In the genomic region with DNA sequence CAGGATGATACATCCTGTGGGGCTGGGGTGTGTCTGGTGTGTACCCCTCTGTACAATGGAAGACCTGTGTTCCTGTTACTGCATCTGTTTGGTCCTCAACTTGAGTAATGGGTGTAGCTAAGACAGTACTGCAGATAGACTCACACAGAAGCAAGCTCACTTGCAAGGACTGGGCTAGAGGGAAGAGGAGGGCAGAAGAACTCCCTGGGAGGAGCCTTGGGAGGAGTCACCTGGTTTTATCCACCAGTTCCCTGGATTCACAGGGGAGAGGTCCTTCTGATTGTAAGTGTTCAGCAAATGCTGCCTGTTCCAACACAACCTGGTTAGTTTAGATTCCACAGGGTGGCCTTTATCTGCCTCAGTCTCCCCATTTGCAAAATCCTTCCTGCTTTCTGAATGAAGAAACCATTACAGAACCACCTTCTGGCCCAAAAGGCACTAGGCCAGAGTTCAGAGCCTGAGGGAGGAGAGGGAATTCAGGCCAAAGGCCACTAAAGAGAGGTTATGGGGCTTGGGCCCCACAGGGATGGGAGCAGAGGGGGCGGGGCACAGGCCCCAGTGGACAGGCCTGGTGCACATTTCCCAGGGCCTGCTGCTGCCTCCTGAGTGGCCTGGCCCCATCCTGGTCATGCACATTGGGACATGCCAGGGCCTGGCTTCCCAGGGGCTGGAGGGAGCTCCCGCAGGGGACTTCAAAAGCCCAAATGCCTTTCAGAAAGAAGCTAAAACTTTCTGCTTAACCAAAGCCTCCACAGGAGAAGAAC, we compare ENCODE assay signal across 10 mouse cellular contexts. TPM values are rescaled to one million over a fixed set of nuclear protein-coding genes. Genes with fewer than 3 reads are reported as not detected.
DNase-seq lines count a peak whose midpoint lies in the region; ATAC-seq lines count a peak whose summit lies in the region.
"Had no signal": no experiment of that assay in that cellular context is flagged by ENCODE, and none has a peak within 500 bp of the region (broad histone marks: within the 10 kb centered on the region; RNA-seq: fewer than 3 reads in every experiment).

No protein-coding gene starts in this region.

- peaks cover 2% of the 10 kb centered on the region; the same call in 1 of the 2 replicates for H3K27me3 ChIP-seq in kidney, embryonic 14.5 days (ENCODE audit: control insufficient read depth, insufficient read depth, low read length)
- no peaks in the 10 kb centered on the region for H3K27me3 ChIP-seq in forebrain, embryonic 15.5 days
- no peaks in the 10 kb centered on the region for H3K27me3 ChIP-seq in midbrain, embryonic 11.5 days (ENCODE audit: control insufficient read depth, insufficient read depth, low read length)

- ATAC-seq in kidney, embryonic 14.5 days (ENCODE audit: low FRiP score, low TSS enrichment), result no peak
- ATAC-seq in forebrain, embryonic 15.5 days (replicated peaks), result no peak
- peak; percentile 75 for ATAC-seq in midbrain, embryonic 11.5 days (ENCODE audit: low FRiP score)

- 36% methylated on average over 2 of the region's 2 CpGs for WGBS in kidney, embryonic 14.5 days
- 8% methylated on average over 2 of the region's 2 CpGs for WGBS in forebrain, embryonic 15.5 days
- WGBS in midbrain, embryonic 11.5 days, result 0% methylated on average over 2 of the region's 2 CpGs

- H3K9ac ChIP-seq in kidney, embryonic 14.5 days (ENCODE audit: low read depth, low read length), result no peak overlapping the region
- no peak overlapping the region for H3K9ac ChIP-seq in forebrain, embryonic 15.5 days (replicated peaks)
- no peak overlapping the region for H3K9ac ChIP-seq in midbrain, embryonic 11.5 days (ENCODE audit: low read length)

- H3K9me3 ChIP-seq in kidney, embryonic 14.5 days (ENCODE audit: control insufficient read depth, low read length), result no peaks in the 10 kb centered on the region
- H3K9me3 ChIP-seq in forebrain, embryonic 15.5 days, result no peaks in the 10 kb centered on the region
- no peaks in the 10 kb centered on the region for H3K9me3 ChIP-seq in midbrain, embryonic 11.5 days (ENCODE audit: control insufficient read depth, low read length)

- H3K4me2 ChIP-seq in kidney, embryonic 14.5 days (replicated peaks; ENCODE audit: low read depth, low read length), result no peak overlapping the region
- H3K4me2 ChIP-seq in forebrain, embryonic 15.5 days (replicated peaks), result no peak overlapping the region
- H3K4me2 ChIP-seq in midbrain, embryonic 11.5 days, result no peak overlapping the region

- no peak overlapping the region for H3K27ac ChIP-seq in kidney, embryonic 14.5 days (ENCODE audit: low read depth, low read length)
- H3K27ac ChIP-seq in forebrain, embryonic 15.5 days (replicated peaks), result peak overlapping the region; percentile 33; the same call in 1 of the 2 replicates
- peak overlapping the region; percentile 67 for H3K27ac ChIP-seq in midbrain, embryonic 11.5 days (ENCODE audit: low read depth, low read length)

- intact Hi-C loops in left cerebral cortex, postnatal 4 days (cut with DNase I), result no loop called here

- H3K4me1 ChIP-seq in kidney, embryonic 14.5 days (ENCODE audit: control insufficient read depth, insufficient read depth, low read length), result peaks cover 7% of the 10 kb centered on the region; the same call in 1 of the 2 replicates
- peaks cover 12% of the 10 kb centered on the region for H3K4me1 ChIP-seq in forebrain, embryonic 15.5 days
- H3K4me1 ChIP-seq in midbrain, embryonic 11.5 days (ENCODE audit: control insufficient read depth, insufficient read depth, low read length), result peaks cover 30% of the 10 kb centered on the region

- DNase-seq in kidney, adult 9 months, result peak; percentile 8
- peak; percentile 92 for DNase-seq in adipocyte (ENCODE audit: low spot score)
- DNase-seq in midbrain, embryonic 11.5 days (ENCODE audit: low spot score, missing footprints), result peak; percentile 87
- DNase-seq in left cerebral cortex, postnatal 4 days, result no peak
- no peak for DNase-seq in gastrocnemius, adult 8-10 months (ENCODE audit: low spot score in 2 of 2)
- no peak for DNase-seq in T-cell, adult 2 months (ENCODE audit: low spot score)
- DNase-seq: lung, postnatal 4 days had no signal

- H3K36me3 ChIP-seq in kidney, embryonic 14.5 days (ENCODE audit: control insufficient read depth, insufficient read depth, low read length), result no peaks in the 10 kb centered on the region
- H3K36me3 ChIP-seq in forebrain, embryonic 15.5 days, result no peaks in the 10 kb centered on the region
- no peaks in the 10 kb centered on the region for H3K36me3 ChIP-seq in midbrain, embryonic 11.5 days (ENCODE audit: control insufficient read depth, insufficient read depth, low read length)

- no peak overlapping the region for H3K4me3 ChIP-seq in kidney, embryonic 14.5 days (ENCODE audit: low read length)
- no peak overlapping the region for H3K4me3 ChIP-seq in forebrain, embryonic 15.5 days
- no peak overlapping the region for H3K4me3 ChIP-seq in midbrain, embryonic 11.5 days (ENCODE audit: low read depth, low read length)

RNA-seq across cellular contexts. Expression of a gene that starts 7.8 kb away (rescaled TPM):
- 15.3 and 18.8 TPM in 2 replicates for polyA plus RNA-seq in kidney, embryonic 14.5 days (2014; fragmentation: Nextera tagmentation; extraction: Ambion mirVana)
- polyA plus RNA-seq in forebrain, embryonic 15.5 days (2015; fragmentation: Nextera tagmentation; extraction: Ambion mirVana), result 17.7 and 19.6 TPM in 2 replicates
- polyA plus RNA-seq in midbrain, embryonic 11.5 days (2014; fragmentation: Nextera tagmentation; extraction: Ambion mirVana), result 40.3 and 43.4 TPM in 2 replicates
- total RNA-seq in left cerebral cortex, postnatal 4 days (2021), result 10 to 100 TPM; 28.3 to 34.8 TPM
- total RNA-seq in gastrocnemius, adult 8-10 months (2022), result 10 to 100 TPM in 3 of 4 experiments, 1 to 10 TPM in 1; 8.4 to 14.8 (median 13.9) TPM
- total RNA-seq: hematopoietic stem cell, adult 5-6 weeks had no signal

Comparison
In these comparisons a context has a peak if more than half of its experiments do, and no peak if none do; other contexts are left out.
1. DNase-seq: peak in kidney, adult 9 months (single experiment), adipocyte (single experiment) and midbrain, embryonic 11.5 days (single experiment); none in left cerebral cortex, postnatal 4 days (single experiment), gastrocnemius, adult 8-10 months (0 of 2) and T-cell, adult 2 months (single experiment).